8 mouse cellular contexts compared by ENCODE assay signal in the genomic region with DNA sequence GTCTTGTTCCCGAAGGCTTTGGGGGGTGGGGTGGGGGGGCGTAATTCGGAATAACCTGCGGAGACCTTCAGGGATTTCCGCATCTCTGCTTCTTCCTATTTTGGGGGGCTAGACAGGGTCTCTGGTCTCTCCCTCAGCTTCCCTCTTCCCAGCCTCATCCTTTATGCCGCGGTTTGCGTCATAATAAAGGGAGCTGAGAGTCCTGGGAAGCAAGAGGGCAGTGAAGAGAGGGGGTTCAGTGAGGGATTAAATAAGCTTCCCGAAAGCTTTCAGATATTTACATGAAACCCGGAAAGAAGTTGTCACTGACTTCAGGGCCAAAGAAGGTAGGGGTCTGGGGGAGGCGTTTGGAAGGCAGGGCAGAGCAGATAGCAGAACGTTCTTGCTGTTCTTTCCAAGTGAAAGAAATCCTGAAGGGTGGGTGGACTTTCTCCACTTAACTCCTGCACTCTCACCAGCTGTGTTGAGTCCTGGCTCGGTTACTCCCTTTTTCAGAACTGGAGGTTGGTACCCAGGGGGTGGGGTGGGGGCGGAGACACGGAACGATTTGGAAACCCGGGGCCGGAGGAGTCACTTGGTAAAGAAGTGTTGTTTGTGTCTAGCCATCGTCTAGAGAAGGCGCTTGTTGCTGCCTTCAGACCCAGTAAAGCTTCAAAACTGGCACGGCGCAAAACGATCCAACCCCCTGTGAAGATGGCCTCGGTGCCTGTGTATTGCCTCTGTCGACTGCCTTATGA. TPM values are rescaled to one million over a fixed set of nuclear protein-coding genes. Genes with fewer than 3 reads are reported as not detected.
DNase-seq lines count a peak whose midpoint lies in the region; ATAC-seq and TF ChIP-seq lines count a peak whose summit lies in the region.

No protein-coding gene starts in this region.

- ATAC-seq in frontal cortex, adult (ENCODE audit: low TSS enrichment), result peak; percentile 12; the same call in 1 of the 2 replicates
- ATAC-seq in embryonic facial prominence, embryonic 11.5 days (replicated peaks; ENCODE audit: insufficient number of reproducible peaks, low FRiP score, low TSS enrichment, low read depth), result no peak
- no peak for ATAC-seq in heart, postnatal 0 days (ENCODE audit: insufficient read depth, low read depth)
- no peak for ATAC-seq in stomach, embryonic 15.5 days (ENCODE audit: insufficient read depth, low FRiP score, low read depth)

- TF ChIP-seq CTCF in heart, postnatal 0 days (IDR thresholded peaks at IDR 0.05; ENCODE audit: low read depth), result no peak

- H3K4me1 ChIP-seq in embryonic facial prominence, embryonic 11.5 days (ENCODE audit: control insufficient read depth, insufficient read depth, low read length), result no peaks in the 10 kb centered on the region
- no peaks in the 10 kb centered on the region for H3K4me1 ChIP-seq in heart, postnatal 0 days (ENCODE audit: control insufficient read depth, insufficient read depth)
- H3K4me1 ChIP-seq in stomach, embryonic 15.5 days, result no peaks in the 10 kb centered on the region

- peak overlapping the region; percentile 48 for H3K4me3 ChIP-seq in embryonic facial prominence, embryonic 11.5 days (ENCODE audit: low read depth, low read length)
- H3K4me3 ChIP-seq in heart, postnatal 0 days (ENCODE audit: low read depth, low read length), result peak overlapping the region; percentile 60
- H3K4me3 ChIP-seq in macrophage (ENCODE audit: inconsistent target), result peak overlapping the region; percentile 76
- H3K4me3 ChIP-seq in stomach, embryonic 15.5 days (replicated peaks), result peak overlapping the region; percentile 57

- DNase-seq in frontal cortex, postnatal 25 days (ENCODE audit: low spot score in 2 of 2), result no peak
- DNase-seq in adrenal gland, adult 18-20 months (ENCODE audit: low spot score in 2 of 2), result peak; percentile 19
- DNase-seq in embryonic facial prominence, embryonic 11.5 days (ENCODE audit: low spot score), result peak; percentile 25
- DNase-seq in heart, postnatal 0 days (ENCODE audit: low spot score), result peak; percentile 19
- DNase-seq in kidney, postnatal 4 days, result peak; percentile 33 to 56

- peak overlapping the region; percentile 68 for H3K9ac ChIP-seq in embryonic facial prominence, embryonic 11.5 days (replicated peaks; ENCODE audit: low read length)
- H3K9ac ChIP-seq in heart, postnatal 0 days (replicated peaks; ENCODE audit: low read depth, low read length), result peak overlapping the region; percentile 70
- peak overlapping the region; percentile 46 for H3K9ac ChIP-seq in stomach, embryonic 15.5 days

- no peak overlapping the region for H3K27ac ChIP-seq in embryonic facial prominence, embryonic 11.5 days (replicated peaks; ENCODE audit: low read depth, low read length)
- H3K27ac ChIP-seq in heart, postnatal 0 days (ENCODE audit: low read depth), result peak overlapping the region; percentile 98
- H3K27ac ChIP-seq in macrophage, result peak overlapping the region; percentile 66
- H3K27ac ChIP-seq in stomach, embryonic 15.5 days, result peak overlapping the region; percentile 98

- H3K9me3 ChIP-seq in embryonic facial prominence, embryonic 11.5 days (replicated peaks; ENCODE audit: control insufficient read depth, low read length), result no peaks in the 10 kb centered on the region
- no peaks in the 10 kb centered on the region for H3K9me3 ChIP-seq in heart, postnatal 0 days (replicated peaks; ENCODE audit: control insufficient read depth, low read length)
- no peaks in the 10 kb centered on the region for H3K9me3 ChIP-seq in stomach, embryonic 15.5 days

- WGBS in embryonic facial prominence, embryonic 11.5 days, result 21% methylated on average over 25 of the region's 25 CpGs
- WGBS in heart, postnatal 0 days, result 18% methylated on average over 25 of the region's 25 CpGs
- WGBS in macrophage (ENCODE audit: missing documents), result 31% methylated on average over 22 of the region's 25 CpGs
- WGBS in stomach, embryonic 15.5 days, result 23% methylated on average over 25 of the region's 25 CpGs

- peaks cover 30% of the 10 kb centered on the region; the same call in 1 of the 2 replicates for H3K79me2 ChIP-seq in macrophage (ENCODE audit: inconsistent target)

- no peak for TF ChIP-seq EP300 in heart, postnatal 0 days (IDR thresholded peaks at IDR 0.05; ENCODE audit: low read depth)

- no peaks in the 10 kb centered on the region for H3K36me3 ChIP-seq in embryonic facial prominence, embryonic 11.5 days (replicated peaks; ENCODE audit: control insufficient read depth, insufficient read depth, low read depth, low read length)
- H3K36me3 ChIP-seq in heart, postnatal 0 days (replicated peaks; ENCODE audit: control insufficient read depth, insufficient read depth, low read length), result 0 out of 2 replicates have a peak, but pooled peaks cover 5% of the 10 kb centered on the region
- H3K36me3 ChIP-seq in macrophage (ENCODE audit: inconsistent target), result no peaks in the 10 kb centered on the region
- no peaks in the 10 kb centered on the region for H3K36me3 ChIP-seq in stomach, embryonic 15.5 days

- no peaks in the 10 kb centered on the region for H3K27me3 ChIP-seq in embryonic facial prominence, embryonic 11.5 days (ENCODE audit: control insufficient read depth, insufficient read depth, low read length)
- H3K27me3 ChIP-seq in heart, postnatal 0 days (ENCODE audit: control insufficient read depth, insufficient read depth, low read length), result no peaks in the 10 kb centered on the region
- no peaks in the 10 kb centered on the region for H3K27me3 ChIP-seq in stomach, embryonic 15.5 days (replicated peaks)

- peak overlapping the region; percentile 54 for H3K4me2 ChIP-seq in embryonic facial prominence, embryonic 11.5 days (ENCODE audit: low read depth, low read length)
- peak overlapping the region; percentile 87 for H3K4me2 ChIP-seq in heart, postnatal 0 days (ENCODE audit: low read depth, low read length)
- peak overlapping the region; percentile 59 for H3K4me2 ChIP-seq in stomach, embryonic 15.5 days

RNA-seq across cellular contexts. Expression of gene Phf8, which starts 1.5 kb away (rescaled TPM):
- total RNA-seq in adrenal gland, adult 18-20 months (2021), result 10 to 100 TPM; 27.4 to 28.6 TPM
- 22.0 and 22.7 TPM in 2 replicates for polyA plus RNA-seq in embryonic facial prominence, embryonic 11.5 days (2014; fragmentation: Nextera tagmentation; extraction: Ambion mirVana)
- 7.8 and 27.6 TPM in 2 replicates for total RNA-seq in heart, postnatal 0 days (2014; rRNA removed; ENCODE audit: low replicate concordance)
- 5.5 and 5.7 TPM in 2 replicates for polyA plus RNA-seq in heart, postnatal 0 days (2015; fragmentation: Nextera tagmentation; extraction: Ambion mirVana)
- 100 to 1,000 TPM in 12 of 26 experiments, 10 to 100 TPM in 14; 32.9 to 170 (median 98.7) TPM for total RNA-seq in macrophage (2018; cell fraction: chromatin; rRNA removed)
- total RNA-seq in macrophage (2018; cell fraction: cytosol; rRNA removed), result 10 to 100 TPM; 14.6 to 27.1 (median 20.8) TPM
- 10 to 100 TPM; 27.4 to 97.0 (median 52.0) TPM for total RNA-seq in macrophage (2018; cell fraction: nucleus; rRNA removed)
- polyA plus RNA-seq in macrophage (2018), result 13.9 to 24.0 TPM (median 15.0 TPM) in 3 replicates
- polyA plus RNA-seq in stomach, embryonic 15.5 days (2015; fragmentation: Nextera tagmentation; extraction: Ambion mirVana), result 11.8 and 16.8 TPM in 2 replicates

Comparison
In these comparisons a context has a peak if more than half of its experiments do, and no peak if none do; other contexts are left out.
1. DNase-seq: peak in adrenal gland, adult 18-20 months (2 of 2), embryonic facial prominence, embryonic 11.5 days (single experiment), heart, postnatal 0 days (single experiment) and kidney, postnatal 4 days (2 of 2); none in frontal cortex, postnatal 25 days (0 of 2).
2. Peak in every context shown above with its lines, with median percentiles within 50 percentile points of each other: H3K4me2 ChIP-seq, H3K4me3 ChIP-seq and H3K9ac ChIP-seq.